Mouse (Mus musculus) NIH3T3 (cell line): ENCODE measurements around the gene Nudt1.
A peak's percentile ranks its signal among the peaks of the same experiment; 100 is the strongest.
"Not testable (repeated sequence)": the region's sequence is repeated elsewhere in the genome, so short reads cannot be mapped to it uniquely, and the experiment has no call there.

Source experiments
- DNase-seq: peaks from one replicate; pipeline ENCODE4 v3.0.0-alpha.2; 2012; ENCODE audit warnings: low read depth

The Nudt1 gene

DNA sequence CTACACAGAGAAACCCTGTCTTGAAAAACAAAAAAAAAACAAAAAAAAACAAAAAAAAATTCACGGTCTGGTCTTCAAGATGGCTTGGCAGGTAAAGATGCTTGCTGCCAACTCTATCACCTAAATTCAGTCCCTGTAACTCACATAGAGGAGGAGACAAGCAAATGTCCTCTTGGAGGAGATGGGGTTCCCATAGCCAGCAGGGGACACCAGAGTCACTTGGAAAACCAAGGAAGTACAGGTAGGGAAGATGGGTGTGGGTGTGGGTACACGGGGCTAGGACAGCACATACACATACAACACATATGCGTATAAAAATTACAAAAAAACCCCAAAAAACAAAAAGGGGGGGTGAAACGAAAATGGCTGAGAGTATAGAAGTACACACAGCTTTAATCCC, 21.4 kb downstream of the Nudt1 start:
- no peak for DNase-seq

DNA sequence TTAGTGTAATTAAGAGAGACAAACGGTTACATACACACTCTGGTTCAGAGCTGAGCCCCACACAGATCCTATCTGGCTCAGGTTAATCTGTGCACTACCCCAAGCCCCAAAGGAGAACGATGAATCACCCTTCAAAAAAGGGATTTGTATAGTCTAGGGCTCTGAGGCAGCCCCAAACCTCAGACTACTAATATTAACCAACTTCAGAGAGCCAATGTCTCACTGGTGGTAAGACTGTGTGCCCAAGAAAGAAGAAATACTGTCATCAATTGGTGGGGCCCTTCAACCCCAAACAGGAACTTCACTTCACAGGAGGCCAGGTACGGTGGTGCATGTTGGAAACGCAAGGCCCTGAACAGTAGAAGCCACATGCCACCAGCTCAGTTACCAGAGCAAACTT, 23.8 kb downstream of the Nudt1 start:
- DNase-seq = no peak

DNA sequence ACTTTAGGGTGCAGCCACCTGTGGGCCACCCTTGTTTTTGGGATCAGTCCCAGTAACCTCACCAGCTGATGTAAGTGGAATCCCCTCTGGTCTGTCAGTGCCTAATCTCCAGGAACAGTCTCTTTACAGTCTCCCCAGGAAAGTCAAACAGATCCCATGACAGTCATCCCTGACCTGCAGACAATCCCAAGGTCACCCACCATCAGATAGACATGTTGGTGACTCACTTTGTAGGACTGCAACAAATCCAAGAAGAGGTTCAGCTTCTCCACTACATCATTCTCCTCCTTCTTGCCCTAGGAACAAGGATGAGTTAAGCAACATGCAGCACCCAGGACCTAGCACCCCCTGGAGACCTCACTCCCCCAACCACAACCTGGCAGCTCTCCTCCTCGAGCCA, 24.6 kb downstream of the Nudt1 start:
- DNase-seq = no peak

DNA sequence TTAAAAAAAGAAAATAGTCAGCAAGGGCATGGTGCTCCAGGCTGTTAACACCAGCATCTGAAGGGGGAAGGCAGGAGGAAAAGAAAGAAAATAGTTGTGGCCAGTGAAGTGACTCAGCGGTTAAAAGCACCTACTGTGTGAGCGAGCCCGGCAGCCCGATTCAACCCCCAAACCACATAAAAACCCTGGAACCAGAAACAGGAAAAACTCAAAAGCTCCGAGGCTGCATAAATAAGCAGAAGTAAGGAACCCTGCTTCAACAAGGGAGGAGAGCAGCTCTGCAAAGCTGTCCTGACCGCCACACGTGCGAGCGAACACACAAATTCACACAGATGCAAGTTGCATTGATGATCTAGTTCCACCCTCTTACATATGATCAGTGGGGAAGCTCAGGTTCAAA, 28.4 kb downstream of the Nudt1 start:
- no peak for DNase-seq

DNA sequence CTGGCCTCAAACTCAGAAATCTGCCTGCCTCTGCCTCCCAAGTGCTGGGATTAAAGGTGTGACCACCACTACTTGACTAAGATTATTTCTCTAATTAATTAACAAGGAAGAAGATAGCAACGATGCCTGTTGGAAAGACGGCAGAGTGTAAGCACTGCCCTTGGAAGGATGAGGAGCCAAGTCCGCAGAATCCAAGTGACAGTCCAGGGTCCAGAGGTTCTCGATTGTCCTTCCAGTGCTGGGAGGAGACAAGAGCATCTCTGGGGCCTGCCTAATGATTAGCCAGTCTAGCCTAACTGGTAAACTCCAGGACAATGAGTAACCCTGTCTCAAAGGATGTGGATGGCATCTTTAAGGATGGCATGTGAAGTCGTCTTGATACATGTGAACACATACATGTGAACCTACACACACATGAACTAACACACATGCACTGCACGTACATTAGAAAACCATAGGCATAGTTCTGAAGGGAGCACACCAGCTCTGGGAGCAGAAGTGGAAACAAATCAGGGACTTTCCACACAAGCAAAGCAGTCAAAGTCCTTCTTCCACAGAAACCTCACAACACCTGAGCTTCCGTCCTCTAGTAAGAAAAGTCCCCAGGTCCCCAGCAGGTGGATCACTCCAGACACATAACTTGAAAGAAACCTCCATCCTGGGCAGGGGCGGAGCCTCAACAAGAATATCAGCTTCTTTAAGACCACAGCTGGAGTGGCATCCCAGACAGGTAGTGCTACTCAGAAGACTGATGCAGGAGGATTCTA, 29.5 kb downstream of the Nudt1 start:
- no peak for DNase-seq

DNA sequence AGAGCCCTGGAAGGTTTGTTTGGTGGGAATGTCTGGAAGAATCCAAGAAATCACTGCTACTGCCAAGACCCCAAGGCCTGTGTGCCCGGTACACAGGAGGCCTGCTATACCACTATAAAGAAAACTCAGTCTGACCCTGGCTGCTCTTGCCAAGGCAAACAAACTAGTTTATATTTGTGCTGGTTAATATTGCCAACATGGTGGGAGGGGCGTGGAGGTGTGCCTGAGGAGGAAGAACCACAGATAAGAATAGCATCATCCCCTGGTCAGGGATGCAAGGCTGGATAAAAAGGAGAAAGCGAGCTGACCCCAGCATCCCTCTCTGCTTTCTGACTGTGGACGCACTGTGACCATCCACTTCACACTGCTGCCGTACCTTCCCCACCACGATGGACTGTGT, 30.9 kb downstream of the Nudt1 start:
- no peak for DNase-seq

DNA sequence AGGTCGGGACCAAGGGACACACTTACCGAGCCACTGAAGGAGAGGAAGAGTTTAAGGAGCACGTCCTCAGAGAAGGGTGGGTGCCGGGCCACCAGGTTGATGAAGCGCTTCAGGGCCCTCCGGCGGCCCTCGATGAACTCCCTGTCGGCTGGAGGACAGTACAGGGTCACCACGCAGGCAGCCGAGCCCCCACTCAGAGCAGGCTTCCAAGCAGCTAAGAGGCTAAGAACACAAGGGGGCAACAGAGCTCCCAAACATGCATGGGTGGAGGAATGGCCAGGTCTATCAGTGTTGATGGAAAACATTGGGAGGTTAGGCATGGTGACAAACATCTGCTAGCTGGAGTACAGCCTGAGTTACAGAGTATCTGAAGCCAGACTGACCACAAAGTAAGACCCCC, 34.5 kb downstream of the Nudt1 start:
- peak; percentile 15 for DNase-seq

DNA sequence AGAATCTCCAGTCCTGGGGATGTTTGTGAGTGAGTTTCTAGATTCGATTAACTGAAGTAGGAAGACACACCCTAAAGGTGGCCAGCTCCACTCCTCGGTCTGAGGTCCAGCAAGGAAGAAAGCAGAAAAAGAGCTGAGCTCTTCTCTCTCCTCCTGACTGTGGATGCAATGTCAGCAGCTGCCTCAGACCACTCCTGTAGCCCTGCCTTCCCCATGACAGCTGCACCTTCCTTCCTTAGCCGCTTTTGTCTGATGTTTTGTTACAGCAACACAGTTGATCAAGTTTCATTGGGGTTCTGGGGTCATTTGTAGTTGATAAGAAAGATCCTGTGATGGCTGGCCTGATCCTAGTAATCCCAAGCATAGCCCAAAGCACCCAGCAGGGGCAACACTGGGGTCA, 36.0 kb downstream of the Nudt1 start:
- DNase-seq = no peak

DNA sequence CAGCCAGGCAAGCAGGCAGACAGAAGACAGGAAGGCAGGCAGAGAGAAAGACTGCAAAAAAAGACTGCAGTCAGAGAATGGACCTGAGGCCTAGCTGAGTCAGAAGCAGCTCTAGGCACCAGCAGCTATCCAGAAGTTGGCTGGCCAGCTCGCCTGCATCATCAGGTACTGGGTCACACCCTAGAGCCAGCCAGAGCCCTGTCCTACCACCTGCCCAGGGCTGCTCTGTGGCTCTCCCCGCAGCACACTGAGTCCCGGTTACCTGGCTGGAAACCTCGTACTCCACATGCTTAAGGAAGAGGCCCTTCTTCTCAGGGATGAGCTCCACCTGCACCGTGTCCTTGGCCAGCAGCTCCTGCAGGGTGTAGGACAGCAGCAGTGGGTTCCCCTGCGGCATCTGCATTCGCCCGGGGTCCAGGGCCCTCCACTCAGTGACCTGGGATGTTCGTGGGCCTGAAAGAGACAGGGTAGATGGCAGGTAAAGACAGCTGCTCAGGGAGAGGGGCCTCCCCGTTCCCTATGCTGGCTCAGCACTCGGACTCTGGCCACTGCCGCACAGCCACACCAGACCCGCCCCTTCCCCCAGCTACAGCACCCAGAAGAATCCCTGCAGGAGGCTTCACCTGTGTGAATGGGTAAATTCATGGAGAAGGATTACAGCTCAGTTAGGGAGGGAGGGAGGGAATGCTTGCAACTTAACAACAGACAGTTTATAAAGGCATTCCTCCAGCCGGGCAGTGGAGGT, 38.6 kb downstream of the Nudt1 start:
- no peak for DNase-seq

DNA sequence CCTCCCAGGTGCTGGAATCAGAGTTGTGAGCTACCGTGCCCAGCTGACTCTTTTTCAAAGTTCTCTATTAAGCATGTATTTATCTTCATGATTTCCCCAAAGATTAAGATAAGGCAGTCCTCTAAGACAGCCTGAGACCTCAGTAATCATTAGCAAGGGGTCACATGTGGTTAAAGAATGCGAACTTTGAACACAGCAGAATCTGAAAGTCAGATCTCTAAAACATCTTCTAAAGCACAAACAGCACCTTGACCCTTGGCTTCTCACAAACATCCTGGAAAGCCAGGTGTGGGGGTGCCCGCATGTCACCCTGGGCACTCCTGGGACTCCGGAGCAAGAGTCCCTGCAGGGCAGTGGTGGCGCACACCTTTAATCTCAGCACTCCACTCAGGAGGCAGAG, 43.0 kb downstream of the Nudt1 start:
- no peak for DNase-seq

DNA sequence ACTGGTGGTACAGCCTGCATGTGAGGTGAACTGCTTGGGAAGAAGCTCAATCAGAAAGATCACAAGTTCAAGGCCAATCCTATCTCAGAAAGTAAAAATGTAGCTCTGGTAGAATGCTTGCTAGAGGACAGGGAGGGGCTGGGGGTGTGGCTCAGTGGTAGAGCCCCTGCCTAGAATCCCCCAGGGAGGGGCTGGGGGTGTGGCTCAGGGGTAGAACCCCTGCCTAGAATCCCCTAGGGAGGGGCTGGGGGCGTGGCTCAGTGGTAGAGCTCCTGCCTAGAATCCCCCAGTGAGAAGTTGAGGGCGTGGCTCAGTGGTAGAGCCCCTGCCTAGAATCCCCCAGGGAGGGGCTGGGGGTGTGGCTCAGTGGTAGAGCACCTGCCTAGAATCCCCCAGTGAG, 46.7 kb downstream of the Nudt1 start:
- DNase-seq = not testable (repeated sequence)

DNA sequence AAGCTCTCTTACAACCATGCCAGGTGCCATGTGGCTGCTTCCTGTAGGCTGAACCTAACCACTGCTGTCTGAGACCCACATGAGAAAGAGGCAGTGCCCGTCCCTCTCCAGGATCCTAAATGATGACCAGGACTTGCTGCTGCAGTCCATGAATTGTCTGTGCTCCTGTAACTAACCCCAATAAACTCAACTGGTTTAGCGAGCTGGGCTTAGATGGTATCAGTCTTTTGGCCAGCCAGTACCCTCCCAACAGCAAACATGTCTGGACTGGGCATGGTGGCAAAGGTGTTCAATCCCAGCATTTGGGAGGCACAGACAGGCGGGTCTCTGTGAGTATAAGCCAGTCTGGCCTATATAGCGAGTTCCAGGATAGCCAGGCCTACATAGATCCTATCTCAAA, 47.5 kb downstream of the Nudt1 start:
- DNase-seq = no peak

DNA sequence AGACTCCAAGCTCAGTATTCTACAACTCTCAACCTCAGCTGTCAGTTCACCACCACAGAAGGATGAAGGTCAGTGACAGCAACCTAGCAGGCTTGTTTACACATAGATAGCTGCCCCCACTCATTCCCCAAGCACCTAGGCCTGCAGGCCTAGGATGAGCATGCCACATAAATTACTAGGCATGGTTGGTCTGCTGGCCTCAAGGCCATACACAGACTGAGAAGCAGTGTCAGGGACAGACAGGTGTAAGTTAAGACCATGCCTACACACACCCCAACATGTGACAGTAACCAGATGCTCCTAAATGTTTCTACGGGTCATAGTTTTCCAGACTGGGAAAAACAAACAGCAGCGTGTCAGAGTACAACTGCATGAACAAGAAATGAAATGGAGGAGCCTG, 48.0 kb downstream of the Nudt1 start:
- no peak for DNase-seq

DNA sequence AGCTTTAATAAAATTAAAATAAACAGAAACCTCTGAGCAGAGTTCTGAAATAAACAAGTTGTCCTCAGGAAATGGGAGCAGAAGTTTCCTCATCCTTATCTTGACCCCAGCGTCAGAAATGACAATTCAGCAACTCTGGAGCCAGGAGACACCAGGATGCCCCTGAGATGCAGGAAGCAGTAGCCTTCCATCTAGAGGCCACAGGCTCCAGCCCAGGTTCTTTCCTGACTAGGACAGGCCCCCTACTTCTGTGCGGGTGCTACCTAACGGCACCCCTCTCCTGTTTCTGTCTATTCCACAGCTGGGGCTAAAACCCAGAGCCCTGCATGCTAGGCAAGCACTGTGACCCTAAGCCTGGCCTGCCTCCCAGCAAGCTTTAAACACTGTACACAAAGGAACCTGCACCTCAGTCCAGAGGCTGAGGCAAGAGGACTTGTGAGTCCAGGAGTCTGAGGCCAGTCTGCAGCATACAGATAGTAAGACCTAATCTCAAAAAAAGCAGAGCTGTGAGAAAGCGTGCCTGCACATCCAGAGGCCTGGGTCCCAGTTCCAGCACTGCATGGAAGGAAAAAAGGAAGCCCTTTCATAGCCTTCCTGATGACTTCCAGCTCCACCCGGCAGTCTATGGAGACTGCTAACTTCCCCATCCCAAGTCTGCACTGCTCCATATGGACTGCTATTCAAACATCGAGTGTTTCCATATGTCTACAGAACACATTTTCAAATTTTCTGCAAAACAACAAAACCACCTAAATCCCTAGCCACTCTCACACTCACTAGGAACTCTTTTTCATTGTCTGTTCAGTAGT, 49.2 kb downstream of the Nudt1 start:
- DNase-seq = no peak

DNA sequence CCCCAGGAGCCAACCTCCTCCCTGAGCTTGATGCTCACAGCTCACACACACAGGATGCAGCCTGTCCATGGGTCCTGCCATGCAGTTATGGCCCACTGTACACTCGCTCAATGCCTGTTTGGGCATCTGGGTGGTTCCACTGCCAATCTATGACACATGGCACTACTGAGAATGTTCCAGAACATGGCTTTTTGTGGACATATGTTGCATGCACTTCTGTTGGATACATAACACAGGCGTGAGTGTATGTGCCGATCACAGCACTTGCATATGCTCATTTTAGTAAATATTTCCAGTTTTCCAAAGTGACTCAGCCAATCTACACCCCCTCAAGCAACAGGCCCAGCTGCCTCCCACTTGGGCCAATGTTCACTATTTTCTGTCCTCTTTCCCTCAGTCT, 50.2 kb downstream of the Nudt1 start:
- peak; percentile 26 for DNase-seq

DNA sequence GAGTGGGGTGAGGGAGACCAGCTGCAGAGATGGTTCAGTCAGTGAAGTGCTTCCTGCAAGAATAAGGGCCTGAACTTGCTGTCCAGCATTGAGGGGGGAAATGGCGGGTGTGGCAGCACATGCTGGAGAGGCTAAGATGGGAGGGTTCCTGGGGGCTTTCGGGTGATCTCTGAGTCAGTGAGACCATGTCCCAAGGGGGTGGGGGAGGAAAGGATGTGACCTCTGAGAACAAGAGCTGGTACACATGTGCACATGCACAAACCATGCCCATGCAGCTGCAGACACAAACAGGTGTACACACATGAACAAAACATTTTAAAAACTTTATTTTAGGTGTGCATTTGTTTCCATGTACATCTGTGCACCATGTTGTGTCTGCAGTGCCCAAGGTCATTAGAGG, 52.3 kb downstream of the Nudt1 start:
- DNase-seq = no peak

DNA sequence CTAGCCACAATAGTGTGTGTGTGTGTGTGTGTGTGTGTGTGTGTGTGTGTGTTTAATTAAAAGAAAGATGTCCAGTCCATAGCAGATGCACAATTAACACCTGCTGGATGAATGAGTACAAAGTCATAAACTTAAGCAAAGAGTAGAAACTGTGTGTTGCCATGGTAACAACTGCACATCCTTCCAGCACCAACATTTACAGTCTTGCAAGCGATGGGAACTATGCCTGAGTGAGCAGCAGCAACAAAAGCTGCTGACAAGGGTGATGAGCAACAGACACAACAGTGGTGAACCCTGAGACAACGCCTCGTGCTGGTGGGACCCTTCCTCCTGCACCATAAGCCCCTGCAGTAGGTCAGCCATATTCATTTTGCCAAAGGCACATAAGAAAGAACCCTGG, 52.8 kb downstream of the Nudt1 start:
- DNase-seq = no peak

DNA sequence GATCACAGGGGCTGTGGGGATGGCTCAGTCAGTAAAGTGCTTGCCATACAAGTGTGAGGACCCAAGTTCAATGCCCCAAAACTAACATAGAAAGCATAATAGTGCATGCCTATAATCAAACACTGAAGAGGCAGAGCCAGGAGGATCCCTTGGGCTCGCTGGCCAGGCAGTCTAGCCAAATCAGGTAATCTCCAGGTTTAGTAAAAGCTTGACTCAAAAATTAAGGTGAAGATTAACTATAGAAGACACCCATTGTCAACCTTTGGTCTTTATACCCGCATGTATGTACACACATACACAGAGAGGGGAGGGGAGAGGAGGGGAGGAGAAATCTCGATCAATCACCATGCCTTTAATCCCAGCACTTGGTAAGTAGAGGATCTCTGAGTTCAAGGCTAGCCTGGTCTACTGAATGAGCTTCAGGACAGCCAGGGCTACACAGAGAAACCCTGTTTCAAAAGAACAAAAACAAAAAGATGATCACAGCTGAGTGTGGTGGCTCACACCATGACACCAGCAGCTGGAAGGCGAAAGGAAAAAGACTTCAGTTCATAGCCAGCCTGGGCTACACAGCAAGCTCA, 53.9 kb downstream of the Nudt1 start:
- DNase-seq = no peak

DNA sequence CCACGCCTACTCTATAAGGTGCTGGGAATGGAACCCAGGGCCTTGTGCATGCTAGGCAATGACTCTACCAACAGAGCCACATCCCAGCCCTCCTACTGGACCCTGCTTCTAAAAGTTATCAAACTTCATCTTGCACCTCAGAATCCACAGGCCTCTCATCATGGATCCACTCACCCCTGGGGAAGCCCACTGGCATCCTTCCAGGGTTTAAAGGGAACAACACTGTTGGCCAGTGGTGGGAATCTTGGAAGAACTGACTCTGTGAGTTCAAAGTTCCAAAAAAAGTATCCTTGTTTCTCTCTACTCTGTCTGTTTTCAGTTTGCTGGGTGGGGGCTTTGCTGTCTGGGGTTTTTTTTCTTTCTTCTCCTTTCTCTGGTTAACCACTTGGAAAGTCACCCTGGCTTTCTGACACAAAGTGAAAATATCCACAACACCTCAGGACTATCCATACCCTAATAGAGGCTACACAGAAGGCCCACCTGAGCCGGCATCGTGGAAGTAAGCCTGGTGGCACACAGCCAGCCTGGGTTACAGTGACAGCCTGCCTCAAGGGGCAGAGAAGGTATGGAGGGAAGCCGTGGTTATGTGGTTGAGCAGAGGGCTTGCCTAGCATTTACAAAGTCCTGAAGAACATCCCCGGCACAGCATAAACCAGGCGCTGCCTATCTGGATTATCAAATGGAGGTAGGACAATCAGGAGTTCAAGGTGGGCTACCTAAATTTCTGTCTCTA, 56.8 kb downstream of the Nudt1 start:
- peak; percentile 61 for DNase-seq

DNA sequence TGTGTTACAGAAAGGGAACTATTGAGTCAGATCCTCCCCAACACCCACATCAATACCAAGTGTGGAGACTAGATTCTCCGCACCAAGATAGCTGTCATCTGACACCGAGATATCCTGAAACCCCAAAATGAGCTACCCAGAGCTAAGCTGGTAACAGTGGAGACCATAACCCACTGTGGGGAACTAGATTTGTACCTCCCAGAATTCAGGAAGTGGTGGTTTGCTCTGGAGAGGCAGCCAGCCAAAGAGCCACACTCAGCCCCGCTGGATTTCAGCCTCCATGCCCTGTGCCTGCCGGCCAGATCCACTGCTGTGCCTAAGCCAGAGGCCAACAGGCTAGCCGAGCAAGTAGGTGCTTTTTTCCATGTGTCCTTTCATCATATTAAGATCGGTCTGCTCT, 57.8 kb downstream of the Nudt1 start:
- DNase-seq = no peak

DNA sequence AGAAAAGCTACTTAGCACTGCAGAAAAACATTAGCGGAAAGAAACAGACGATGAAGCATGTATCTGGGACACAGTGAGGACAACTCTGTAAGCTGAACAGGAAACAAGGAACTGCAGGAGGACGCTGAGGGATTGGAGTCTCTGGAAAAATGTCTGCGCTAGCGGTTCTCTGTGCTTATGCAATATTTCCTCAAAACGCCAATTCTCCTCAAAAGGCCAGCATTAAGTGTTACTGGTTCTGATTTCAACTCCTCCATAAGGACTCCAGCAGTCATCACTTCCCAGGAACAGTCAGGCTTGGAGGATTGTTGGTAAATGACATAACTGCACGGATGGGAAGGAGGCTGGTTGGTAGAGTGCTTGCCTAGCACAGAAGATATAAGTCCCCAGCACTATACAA, 59.7 kb downstream of the Nudt1 start:
- DNase-seq = no peak

DNA sequence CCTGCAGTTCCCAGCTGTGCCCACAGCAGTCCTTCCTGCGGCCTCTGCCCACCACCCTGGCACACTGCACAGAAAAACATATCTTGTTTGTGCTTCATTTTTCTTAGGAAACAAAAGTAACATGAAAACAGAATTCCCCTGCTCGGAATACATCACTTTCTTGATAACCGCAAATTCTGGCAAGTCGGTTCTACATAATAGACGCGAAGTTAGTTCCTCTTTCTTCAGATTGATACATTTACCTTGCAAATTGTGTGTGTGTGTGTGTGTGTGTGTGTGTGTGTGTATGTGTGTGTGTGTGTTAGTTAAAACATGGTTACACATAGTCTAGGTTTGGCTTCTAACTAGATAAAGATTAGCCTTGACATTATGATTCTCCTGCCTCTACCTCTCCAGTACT, 61.2 kb downstream of the Nudt1 start:
- no peak for DNase-seq
